Mouse (Mus musculus): Measurements from ENCODE around the gene Olfr521. TPM values are rescaled to one million over a fixed set of nuclear protein-coding genes. Genes with fewer than 3 reads are reported as not detected.
"Not testable (repeated sequence)": the region's sequence is repeated elsewhere in the genome, so short reads cannot be mapped to it uniquely, and the experiment has no call there.

Gene Olfr521
- polyA plus RNA-seq, 1 experiment from 2014 or later = not detected

DNA sequence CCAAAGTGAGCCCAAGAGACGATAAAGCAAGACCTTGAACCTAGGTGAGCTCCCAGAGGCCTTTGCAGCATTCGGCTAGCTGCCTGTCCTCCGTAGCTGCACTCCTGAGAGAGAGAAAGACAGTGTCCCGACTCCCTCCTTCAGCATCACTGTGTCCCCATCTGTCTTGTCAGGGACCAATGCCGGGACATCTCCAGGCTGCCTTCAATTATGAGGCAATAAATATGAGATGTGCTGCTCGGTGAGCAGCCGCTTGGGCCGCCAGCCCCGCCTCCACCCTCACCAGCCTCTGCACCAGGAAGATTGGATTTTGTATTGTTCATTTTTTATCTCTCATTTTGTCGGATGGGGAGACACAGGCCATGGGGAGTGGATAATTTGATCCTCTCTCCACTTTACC, 27.5 kb downstream of the Olfr521 start:
- Histone ChIP-seq H3K36me3 (no peaks in the 10 kb centered on the region), H3K4me1 (peaks cover 20% of the 10 kb centered on the region), H3K9ac (replicated peaks) (no peak overlapping the region), H3K4me2 (replicated peaks) (no peak overlapping the region), H3K27me3 (no peaks in the 10 kb centered on the region), H3K9me3 (peaks cover 3% of the 10 kb centered on the region; the same call in 1 of the 2 replicates), H3K27ac (replicated peaks) (no peak overlapping the region), H3K4me3 (no peak overlapping the region)
- no peak for ATAC-seq (ENCODE audit: low FRiP score, low read depth)
- WGBS = 80% methylated on average over 10 of the region's 10 CpGs

- Histone ChIP-seq H3K4me1 (peaks cover 12% of the 10 kb centered on the region), H3K9me3 (peaks cover 3% of the 10 kb centered on the region; the same call in 1 of the 2 replicates), H3K36me3 (no peaks in the 10 kb centered on the region), H3K9ac (replicated peaks) (no peak overlapping the region), H3K4me3 (no peak overlapping the region), H3K4me2 (replicated peaks) (no peak overlapping the region), H3K27ac (replicated peaks) (no peak overlapping the region), H3K27me3 (peaks cover 12% of the 10 kb centered on the region; the same call in 1 of the 2 replicates)
- 68% methylated on average over 2 of the region's 2 CpGs for WGBS
- no peak for ATAC-seq (ENCODE audit: low FRiP score, low read depth)
Observed at GRCm38 (mm10) chr7:99794096-99794495, 30.8 kb downstream of the Olfr521 start.

DNA sequence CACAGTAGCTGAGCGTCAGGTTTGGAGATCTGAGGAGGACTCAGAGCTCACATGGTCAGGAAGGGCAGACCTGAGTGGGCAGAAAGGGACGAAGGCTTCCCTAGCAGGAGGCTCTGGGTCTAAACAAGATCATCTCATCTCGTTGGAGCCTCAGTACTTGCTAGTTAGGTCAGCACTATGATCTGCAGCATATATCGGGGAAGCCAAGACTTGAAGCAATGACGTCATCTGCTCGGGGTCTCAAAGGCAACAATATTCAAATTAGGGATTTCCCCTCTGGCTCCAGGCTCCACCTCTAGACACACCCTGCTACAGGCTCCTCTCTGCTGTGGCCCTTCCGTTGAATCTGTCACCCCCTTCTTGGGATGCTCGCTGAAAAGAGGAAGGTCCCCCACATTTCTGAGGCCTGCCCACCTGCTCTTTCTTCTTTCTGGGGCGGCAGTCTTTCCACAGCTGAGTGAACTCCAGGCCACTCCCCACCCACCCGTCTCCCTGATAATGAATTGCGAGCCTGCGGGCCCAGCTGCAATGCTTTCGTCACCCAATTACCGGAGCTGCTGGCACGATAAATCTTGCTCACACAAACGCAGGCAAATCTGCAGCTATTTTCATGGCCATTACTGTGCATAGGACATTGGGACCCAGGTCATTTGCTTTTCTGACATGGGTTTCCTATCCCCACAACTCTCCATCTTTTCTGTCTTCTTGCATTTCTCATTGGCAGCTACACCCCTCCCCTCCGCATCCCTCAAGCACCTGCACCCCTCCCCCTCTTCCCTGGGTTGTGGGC, 32.1 kb downstream of the Olfr521 start:
- H3K4me1 ChIP-seq = peaks cover 12% of the 10 kb centered on the region
- H3K4me3 ChIP-seq = peak overlapping the region; percentile 22; the same call in 1 of the 2 replicates
- H3K36me3 ChIP-seq = no peaks in the 10 kb centered on the region
- peak; percentile 61 for ATAC-seq (ENCODE audit: low FRiP score, low read depth)
- H3K27ac ChIP-seq (replicated peaks) = peak overlapping the region; percentile 57
- H3K4me2 ChIP-seq (replicated peaks) = peak overlapping the region; percentile 52
- 12% methylated on average over 17 of the region's 17 CpGs for WGBS
- peaks cover 3% of the 10 kb centered on the region; the same call in 1 of the 2 replicates for H3K9me3 ChIP-seq
- peaks cover 12% of the 10 kb centered on the region; the same call in 1 of the 2 replicates for H3K27me3 ChIP-seq
- 0 out of 2 replicates have a peak overlapping the region, but pooled peaks have one; percentile 39 for H3K9ac ChIP-seq (replicated peaks)

GRCm38 (mm10) chr7:99796471-99796870, 33.2 kb downstream of the Olfr521 start:
- ATAC-seq (ENCODE audit: low FRiP score, low read depth) = no peak
- peaks cover 12% of the 10 kb centered on the region; the same call in 1 of the 2 replicates for H3K27me3 ChIP-seq
- H3K4me3 ChIP-seq = no peak overlapping the region
- H3K27ac ChIP-seq (replicated peaks) = no peak overlapping the region
- no peak overlapping the region for H3K9ac ChIP-seq (replicated peaks)
- no peak overlapping the region for H3K4me2 ChIP-seq (replicated peaks)
- WGBS = 65% methylated on average over 3 of the region's 3 CpGs
- H3K9me3 ChIP-seq = peaks cover 3% of the 10 kb centered on the region; the same call in 1 of the 2 replicates
- peaks cover 12% of the 10 kb centered on the region for H3K4me1 ChIP-seq
- no peaks in the 10 kb centered on the region for H3K36me3 ChIP-seq

DNA sequence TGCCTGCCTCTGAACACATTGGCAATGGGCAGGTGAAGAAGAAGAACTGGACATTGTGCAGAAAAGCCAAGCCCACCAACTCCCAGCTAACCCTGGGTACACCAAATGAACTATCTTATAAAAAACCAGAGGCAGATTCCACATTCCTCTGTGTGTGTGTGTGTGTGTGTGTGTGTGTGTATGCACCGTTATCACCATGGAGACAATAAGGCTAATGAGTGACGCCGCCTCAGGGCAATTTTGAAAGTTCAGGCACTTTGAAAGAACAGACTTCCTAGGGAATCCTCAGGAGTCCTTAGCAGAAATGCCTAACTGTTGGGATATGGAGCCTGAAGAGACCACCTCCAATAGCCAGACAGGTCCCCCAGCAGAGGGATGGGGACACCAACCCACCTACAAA, 34.0 kb downstream of the Olfr521 start:
- Histone ChIP-seq H3K27me3 (peaks cover 12% of the 10 kb centered on the region; the same call in 1 of the 2 replicates), H3K4me2 (replicated peaks) (no peak overlapping the region), H3K36me3 (no peaks in the 10 kb centered on the region), H3K9ac (replicated peaks) (no peak overlapping the region), H3K4me1 (peaks cover 12% of the 10 kb centered on the region), H3K4me3 (no peak overlapping the region), H3K9me3 (peaks cover 3% of the 10 kb centered on the region; the same call in 1 of the 2 replicates), H3K27ac (replicated peaks) (no peak overlapping the region)
- no peak for ATAC-seq (ENCODE audit: low FRiP score, low read depth)
- 80% methylated on average over 3 of the region's 3 CpGs for WGBS

GRCm38 (mm10) chr7:99797911-99798647, 34.8 kb downstream of the Olfr521 start:
- WGBS = 36% methylated on average over 6 of the region's 6 CpGs
- H3K36me3 ChIP-seq = no peaks in the 10 kb centered on the region
- no peak overlapping the region for H3K4me3 ChIP-seq
- peaks cover 12% of the 10 kb centered on the region for H3K4me1 ChIP-seq
- ATAC-seq (ENCODE audit: low FRiP score, low read depth) = no peak
- H3K4me2 ChIP-seq (replicated peaks) = no peak overlapping the region
- H3K9ac ChIP-seq (replicated peaks) = no peak overlapping the region
- H3K27me3 ChIP-seq = peaks cover 12% of the 10 kb centered on the region; the same call in 1 of the 2 replicates
- no peak overlapping the region for H3K27ac ChIP-seq (replicated peaks)
- H3K9me3 ChIP-seq = peaks cover 3% of the 10 kb centered on the region; the same call in 1 of the 2 replicates

DNA sequence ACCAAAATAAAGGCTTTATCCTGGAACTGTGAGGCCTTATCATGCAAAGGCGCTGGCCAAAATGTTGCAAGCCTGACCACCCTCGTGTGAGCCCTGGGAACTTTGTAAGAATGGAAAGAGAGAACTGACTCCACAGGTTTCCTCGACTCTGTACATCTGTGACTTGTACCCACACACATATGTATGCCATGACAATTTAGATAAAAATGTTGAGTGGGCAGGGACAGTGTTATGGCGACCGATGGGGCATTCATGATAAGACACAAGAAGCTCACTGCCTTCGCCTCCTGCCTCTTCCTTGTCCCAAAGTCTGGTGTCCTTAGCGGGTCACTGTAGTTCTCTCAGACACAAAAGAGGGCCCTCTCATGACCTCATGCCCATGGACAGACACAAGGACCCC, 35.8 kb downstream of the Olfr521 start:
- Histone ChIP-seq H3K36me3 (no peaks in the 10 kb centered on the region), H3K27ac (replicated peaks) (no peak overlapping the region), H3K4me1 (peaks cover 12% of the 10 kb centered on the region), H3K4me3 (no peak overlapping the region), H3K9ac (replicated peaks) (no peak overlapping the region), H3K9me3 (no peaks in the 10 kb centered on the region), H3K4me2 (replicated peaks) (no peak overlapping the region), H3K27me3 (peaks cover 12% of the 10 kb centered on the region; the same call in 1 of the 2 replicates)
- no peak for ATAC-seq (ENCODE audit: low FRiP score, low read depth)
- WGBS = 81% methylated on average over 7 of the region's 7 CpGs

- no peak overlapping the region for H3K4me2 ChIP-seq (replicated peaks)
- 74% methylated on average over 8 of the region's 8 CpGs for WGBS
- no peak overlapping the region for H3K9ac ChIP-seq (replicated peaks)
Observed at GRCm38 (mm10) chr7:99803535-99803934, 40.2 kb downstream of the Olfr521 start.

GRCm38 (mm10) chr7:99804033-99804432, 40.7 kb downstream of the Olfr521 start:
- H3K36me3 ChIP-seq; H3K4me3 ChIP-seq; H3K27ac ChIP-seq (replicated peaks); ATAC-seq (ENCODE audit: low FRiP score, low read depth); H3K9ac ChIP-seq (replicated peaks); H3K4me2 ChIP-seq (replicated peaks); H3K9me3 ChIP-seq; H3K27me3 ChIP-seq; H3K4me1 ChIP-seq: not testable (repeated sequence)
- WGBS = 85% methylated on average over 3 of the region's 3 CpGs

More at GRCm38 (mm10) chr7:99803535-99803934, 40.2 kb downstream of the Olfr521 start:
- Histone ChIP-seq H3K4me3 (no peak overlapping the region), H3K36me3 (no peaks in the 10 kb centered on the region), H3K27ac (replicated peaks) (no peak overlapping the region), H3K9me3 (no peaks in the 10 kb centered on the region), H3K4me1 (no peaks in the 10 kb centered on the region), H3K27me3 (0 out of 2 replicates have a peak, but pooled peaks cover 5% of the 10 kb centered on the region)
- no peak for ATAC-seq (ENCODE audit: low FRiP score, low read depth)

DNA sequence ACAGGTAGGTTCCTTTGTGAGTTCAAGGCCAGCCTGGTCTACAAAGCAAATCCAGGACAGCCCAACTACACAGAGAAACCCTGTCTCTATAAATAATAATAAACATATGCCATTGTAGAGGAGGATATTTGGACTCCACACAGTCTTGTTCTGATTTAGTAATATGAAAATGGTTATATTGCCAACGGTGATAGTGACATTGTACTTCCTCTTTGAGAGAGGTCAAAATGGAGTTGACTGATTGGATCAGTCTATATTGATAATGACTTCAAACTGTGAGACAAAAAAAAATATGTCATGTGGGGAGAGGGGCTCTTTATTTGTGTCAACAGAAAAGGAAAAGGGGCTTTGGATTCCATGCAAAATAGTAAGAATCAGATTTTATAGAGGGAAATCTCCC, 42.0 kb downstream of the Olfr521 start:
- no peak overlapping the region for H3K9ac ChIP-seq (replicated peaks)
- H3K4me2 ChIP-seq (replicated peaks) = no peak overlapping the region
- no peak overlapping the region for H3K4me3 ChIP-seq
- 88% methylated on average over 1 of the region's 1 CpGs for WGBS
- H3K27ac ChIP-seq (replicated peaks) = no peak overlapping the region
- no peaks in the 10 kb centered on the region for H3K36me3 ChIP-seq
- no peak for ATAC-seq (ENCODE audit: low FRiP score, low read depth)
- H3K27me3 ChIP-seq = no peaks in the 10 kb centered on the region
- no peaks in the 10 kb centered on the region for H3K9me3 ChIP-seq
- H3K4me1 ChIP-seq = no peaks in the 10 kb centered on the region

GRCm38 (mm10) chr7:99807043-99807442, 43.7 kb downstream of the Olfr521 start:
- H3K9ac ChIP-seq (replicated peaks); H3K36me3 ChIP-seq; H3K27ac ChIP-seq (replicated peaks); H3K4me2 ChIP-seq (replicated peaks); H3K4me3 ChIP-seq; ATAC-seq (ENCODE audit: low FRiP score, low read depth); H3K9me3 ChIP-seq; H3K27me3 ChIP-seq; H3K4me1 ChIP-seq: not testable (repeated sequence)
- WGBS = 89% methylated on average over 7 of the region's 7 CpGs

- H3K4me1 ChIP-seq = no peaks in the 10 kb centered on the region
- H3K27ac ChIP-seq (replicated peaks) = no peak overlapping the region
- no peak overlapping the region for H3K4me3 ChIP-seq
- H3K36me3 ChIP-seq = peaks cover 5% of the 10 kb centered on the region; the same call in 1 of the 2 replicates
- no peak for ATAC-seq (ENCODE audit: low FRiP score, low read depth)
- H3K27me3 ChIP-seq = no peaks in the 10 kb centered on the region
- 95% methylated on average over 2 of the region's 2 CpGs for WGBS
- no peak overlapping the region for H3K4me2 ChIP-seq (replicated peaks)
- H3K9ac ChIP-seq (replicated peaks) = no peak overlapping the region
- no peaks in the 10 kb centered on the region for H3K9me3 ChIP-seq
Observed at GRCm38 (mm10) chr7:99810814-99811213, 47.5 kb downstream of the Olfr521 start.
